ENCODE assay signal across 28 mouse cellular contexts in genomic region chr16:50519610-50520009, GRCm38 (mm10).
DNase-seq lines count a peak whose midpoint lies in the region; ATAC-seq lines count a peak whose summit lies in the region.
"Had no signal": no experiment of that assay in that cellular context is flagged by ENCODE, and none has a peak within 500 bp of the region (broad histone marks: within the 10 kb centered on the region; RNA-seq: fewer than 3 reads in every experiment).

No protein-coding gene starts in this region.

- 32% methylated on average over 10 of the region's 10 CpGs for WGBS in kidney, embryonic 15.5 days

- ATAC-seq in kidney, embryonic 15.5 days (replicated peaks; ENCODE audit: low FRiP score), result peak; percentile 81
- ATAC-seq in hematopoietic stem cell, adult 5-6 weeks (replicated peaks in 1 of 2; ENCODE audit: insufficient read depth in 1 of 2, low FRiP score in 2 of 2, low TSS enrichment in 1 of 2, low read depth in 1 of 2, poor library complexity in 2 of 2, severe bottlenecking in 2 of 2), result peak; percentile 17 to 25; a peak in 1 of 4 replicates
- ATAC-seq: forebrain, embryonic 15.5 days; liver, postnatal 0 days; midbrain, embryonic 15.5 days had no signal

- H3K4me3 ChIP-seq in kidney, embryonic 15.5 days (replicated peaks), result 0 out of 2 replicates have a peak overlapping the region, but pooled peaks have one; percentile 8
- H3K4me3 ChIP-seq: embryonic facial prominence, embryonic 10.5 days; forebrain, embryonic 15.5 days; heart, adult 2 months; hindbrain, embryonic 15.5 days; limb, embryonic 12.5 days; megakaryocyte, embryonic 14.5 days; midbrain, embryonic 15.5 days; myocyte; neural tube, embryonic 13.5 days had no signal

- H3K4me1 ChIP-seq in kidney, embryonic 15.5 days, result peaks cover 7% of the 10 kb centered on the region; the same call in 1 of the 2 replicates
- H3K4me1 ChIP-seq: forebrain, embryonic 15.5 days; hindbrain, embryonic 15.5 days; megakaryocyte, embryonic 14.5 days; midbrain, embryonic 15.5 days; neural tube, embryonic 13.5 days had no signal

- no peaks in the 10 kb centered on the region for H3K27me3 ChIP-seq in kidney, embryonic 15.5 days
- H3K27me3 ChIP-seq: CH12.LX; forebrain, embryonic 15.5 days; hindbrain, embryonic 15.5 days; limb, embryonic 12.5 days; midbrain, embryonic 15.5 days; neural tube, embryonic 13.5 days had no signal

- H3K9ac ChIP-seq in kidney, embryonic 15.5 days, result no peak overlapping the region
- H3K9ac ChIP-seq: forebrain, embryonic 15.5 days; hindbrain, embryonic 15.5 days; limb, embryonic 12.5 days; liver, postnatal 0 days; midbrain, embryonic 15.5 days; neural tube, embryonic 13.5 days had no signal

- peak overlapping the region; percentile 22; the same call in 1 of the 2 replicates for H3K27ac ChIP-seq in kidney, embryonic 15.5 days
- H3K27ac ChIP-seq: embryonic facial prominence, embryonic 10.5 days; forebrain, embryonic 15.5 days; heart, adult 2 months; hindbrain, embryonic 15.5 days; limb, embryonic 12.5 days; midbrain, embryonic 15.5 days; neural tube, embryonic 13.5 days had no signal

- H3K36me3 ChIP-seq in kidney, embryonic 15.5 days, result no peaks in the 10 kb centered on the region
- H3K36me3 ChIP-seq: embryonic facial prominence, embryonic 10.5 days; forebrain, embryonic 15.5 days; hindbrain, embryonic 15.5 days; limb, embryonic 12.5 days; midbrain, embryonic 15.5 days; neural tube, embryonic 13.5 days had no signal

- peak overlapping the region; percentile 43 for H3K4me2 ChIP-seq in kidney, embryonic 15.5 days
- H3K4me2 ChIP-seq: forebrain, embryonic 15.5 days; hindbrain, embryonic 15.5 days; limb, embryonic 12.5 days; liver, embryonic 11.5 days; midbrain, embryonic 15.5 days; neural tube, embryonic 13.5 days had no signal

- no peaks in the 10 kb centered on the region for H3K9me3 ChIP-seq in kidney, embryonic 15.5 days (replicated peaks)
- H3K9me3 ChIP-seq: embryonic facial prominence, embryonic 10.5 days; forebrain, embryonic 15.5 days; hindbrain, embryonic 15.5 days; limb, embryonic 12.5 days; midbrain, embryonic 15.5 days; neural tube, embryonic 13.5 days had no signal

- DNase-seq in kidney, postnatal 14 days, result no peak
- DNase-seq in testis, postnatal 14 days (ENCODE audit: low spot score), result peak; percentile 9
- DNase-seq in testis, postnatal 10 days (ENCODE audit: low spot score), result no peak
- DNase-seq in adrenal gland, postnatal 10 days, result no peak
- DNase-seq in ovary, postnatal 36 days (ENCODE audit: low spot score), result no peak
- DNase-seq: B cell, adult 2 months; cerebellum, adult 11 months; cerebellum, adult 9-11 months; gastrocnemius, postnatal 14 days; heart, adult 2 months; heart, postnatal 4 days; kidney, postnatal 36 days; layer of hippocampus, postnatal 36 days; liver, postnatal 0 days; thymus, adult 18-20 months; thymus, postnatal 4 days had no signal
